Mouse (Mus musculus) E14TG2a.4 (cell line): ENCODE results near the gene Fam20b.
A peak's percentile ranks its signal among the peaks of the same experiment; 100 is the strongest.

Experiments
- H3K27me3 ChIP-seq: 2 replicates; pipeline ENCODE4 v1.6.1; 2014; ENCODE audit warnings: low read length, control low read depth; ENCODE audit not compliant: insufficient read depth
- H3K36me3 ChIP-seq: 2 replicates; pipeline ENCODE4 v1.6.1; 2014; ENCODE audit warnings: low read length, control low read depth; ENCODE audit not compliant: insufficient read depth
- H3K4me1 ChIP-seq: replicated peaks from 2 replicates; pipeline ENCODE4 v1.6.1; 2014; ENCODE audit warnings: low read depth, low read length, control low read depth
- H3K4me3 ChIP-seq: replicated peaks from 2 replicates; pipeline ENCODE4 v1.5.1; 2014; ENCODE audit warnings: mild to moderate bottlenecking, low read length
- H3K9me3 ChIP-seq: 2 replicates; pipeline ENCODE4 v1.6.1; 2014; ENCODE audit warnings: low read length, control low read depth
- CTCF ChIP-seq: conservative IDR thresholded peaks from 2 replicates; pipeline ENCODE4 v1.5.1; 2014; ENCODE audit warnings: low read length
- NANOG ChIP-seq: IDR thresholded peaks from 2 replicates; pipeline ENCODE4 v1.6.1; 2014; ENCODE audit warnings: borderline replicate concordance, low read length, mixed read lengths
- POU5F1 ChIP-seq: IDR thresholded peaks from 2 replicates; pipeline ENCODE4 v1.6.1; 2014; ENCODE audit warnings: low read length, borderline replicate concordance

Fam20b gene

GRCm38 (mm10) chr1:156752990-156753389 is 34.1 kb upstream of the Fam20b start:
- H3K4me1 ChIP-seq, result peaks cover 16% of the 10 kb centered on the region
- no peaks in the 10 kb centered on the region for H3K36me3 ChIP-seq
- TF ChIP-seq POU5F1 (no peak), NANOG (no peak), CTCF (no peak)
- H3K27me3 ChIP-seq, result peaks cover 3% of the 10 kb centered on the region; the same call in 1 of the 2 replicates
- no peaks in the 10 kb centered on the region for H3K9me3 ChIP-seq
- no peak overlapping the region for H3K4me3 ChIP-seq

GRCm38 (mm10) chr1:156752020-156752724 is 33.3 kb upstream of the Fam20b start:
- H3K4me1 ChIP-seq, result peaks cover 21% of the 10 kb centered on the region
- H3K9me3 ChIP-seq, result no peaks in the 10 kb centered on the region
- peaks cover 7% of the 10 kb centered on the region; the same call in 1 of the 2 replicates for H3K27me3 ChIP-seq
- TF ChIP-seq CTCF, result peak; percentile 68
- TF ChIP-seq NANOG, result no peak
- TF ChIP-seq POU5F1, result no peak
- no peaks in the 10 kb centered on the region for H3K36me3 ChIP-seq
- H3K4me3 ChIP-seq, result peak overlapping the region; percentile 37; the same call in 1 of the 2 replicates

- peaks cover 7% of the 10 kb centered on the region; the same call in 1 of the 2 replicates for H3K27me3 ChIP-seq
- TF ChIP-seq POU5F1, result no peak
- TF ChIP-seq CTCF, result no peak
- no peak for TF ChIP-seq NANOG
- H3K4me1 ChIP-seq, result peaks cover 21% of the 10 kb centered on the region
- no peak overlapping the region for H3K4me3 ChIP-seq
- H3K9me3 ChIP-seq, result no peaks in the 10 kb centered on the region
- H3K36me3 ChIP-seq, result no peaks in the 10 kb centered on the region
These were observed 31.4 kb upstream of the Fam20b start for GRCm38 (mm10) chr1:156750261-156750660.

GRCm38 (mm10) chr1:156749136-156749535 is 30.2 kb upstream of the Fam20b start:
- H3K4me1 ChIP-seq, result peaks cover 21% of the 10 kb centered on the region
- no peaks in the 10 kb centered on the region for H3K9me3 ChIP-seq
- no peak overlapping the region for H3K4me3 ChIP-seq
- TF ChIP-seq NANOG, result no peak
- TF ChIP-seq CTCF, result no peak
- TF ChIP-seq POU5F1, result no peak
- H3K27me3 ChIP-seq, result peaks cover 7% of the 10 kb centered on the region; the same call in 1 of the 2 replicates
- no peaks in the 10 kb centered on the region for H3K36me3 ChIP-seq

- H3K27me3 ChIP-seq, result peaks cover 7% of the 10 kb centered on the region; the same call in 1 of the 2 replicates
- H3K4me1 ChIP-seq, result peaks cover 21% of the 10 kb centered on the region
- H3K36me3 ChIP-seq, result no peaks in the 10 kb centered on the region
- no peaks in the 10 kb centered on the region for H3K9me3 ChIP-seq
- H3K4me3 ChIP-seq, result peak overlapping the region; percentile 55
- TF ChIP-seq CTCF, result no peak
- TF ChIP-seq NANOG, result no peak
- TF ChIP-seq POU5F1, result no peak
These were observed 29.6 kb upstream of the Fam20b start for GRCm38 (mm10) chr1:156748435-156749005.

GRCm38 (mm10) chr1:156745188-156745810 is 26.4 kb upstream of the Fam20b start:
- H3K4me1 ChIP-seq, result peaks cover 13% of the 10 kb centered on the region
- peaks cover 7% of the 10 kb centered on the region; the same call in 1 of the 2 replicates for H3K27me3 ChIP-seq
- no peaks in the 10 kb centered on the region for H3K9me3 ChIP-seq
- TF ChIP-seq NANOG, result no peak
- no peak for TF ChIP-seq CTCF
- TF ChIP-seq POU5F1, result no peak
- H3K4me3 ChIP-seq, result no peak overlapping the region
- no peaks in the 10 kb centered on the region for H3K36me3 ChIP-seq

GRCm38 (mm10) chr1:156741482-156742411 is 22.9 kb upstream of the Fam20b start:
- no peaks in the 10 kb centered on the region for H3K27me3 ChIP-seq
- H3K4me3 ChIP-seq, result no peak overlapping the region
- TF ChIP-seq POU5F1, result no peak
- peak; percentile 99 for TF ChIP-seq CTCF
- TF ChIP-seq NANOG, result no peak
- no peaks in the 10 kb centered on the region for H3K9me3 ChIP-seq
- no peaks in the 10 kb centered on the region for H3K36me3 ChIP-seq
- no peaks in the 10 kb centered on the region for H3K4me1 ChIP-seq

GRCm38 (mm10) chr1:156735788-156736187 is 16.9 kb upstream of the Fam20b start:
- Histone ChIP-seq H3K36me3 (no peaks in the 10 kb centered on the region), H3K4me1 (no peaks in the 10 kb centered on the region), H3K27me3 (no peaks in the 10 kb centered on the region), H3K4me3 (no peak overlapping the region), H3K9me3 (no peaks in the 10 kb centered on the region)
- no peak for TF ChIP-seq CTCF
- no peak for TF ChIP-seq NANOG
- no peak for TF ChIP-seq POU5F1
